11 mouse cellular contexts compared by ENCODE assay signal in the genomic region with DNA sequence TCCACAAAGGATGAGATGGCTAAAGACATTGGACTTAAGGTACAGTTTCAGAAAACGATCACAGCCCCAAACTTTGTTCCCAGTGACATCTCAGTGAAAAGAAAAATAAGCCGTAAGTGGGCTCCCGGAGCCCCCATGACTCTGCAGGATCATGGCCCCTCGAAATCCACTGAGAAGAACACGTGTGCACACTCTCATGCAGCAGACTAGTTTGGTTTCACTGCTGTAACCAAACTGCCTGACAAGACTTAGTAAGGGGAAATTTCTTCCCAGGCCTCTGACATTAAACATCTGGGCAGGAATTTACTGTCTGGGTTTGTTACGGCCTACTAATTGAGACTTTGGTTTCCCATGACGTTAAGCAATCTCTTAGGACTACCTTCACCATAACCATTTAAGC.
"Had no signal": no experiment of that assay in that cellular context is flagged by ENCODE, and none has a peak within 500 bp of the region (broad histone marks: within the 10 kb centered on the region; RNA-seq: fewer than 3 reads in every experiment).

No protein-coding gene starts in this region.

- H3K9ac ChIP-seq: liver, embryonic 14.5 days; midbrain, embryonic 13.5 days had no signal

- H3K9me3 ChIP-seq: midbrain, embryonic 13.5 days had no signal

- H3K4me2 ChIP-seq: midbrain, embryonic 13.5 days had no signal

- H3K27ac ChIP-seq: layer of hippocampus, adult 2 months; liver, embryonic 14.5 days; midbrain, embryonic 13.5 days had no signal

- ATAC-seq: inflammation-experienced regulatory T-cells, adult 6 months; midbrain, embryonic 13.5 days had no signal

- H3K27me3 ChIP-seq: midbrain, embryonic 13.5 days had no signal

- DNase-seq: kidney, adult 8-10 months; kidney, postnatal 36 days; left cerebral cortex, postnatal 4 days; lung, adult 18-20 months; lung, postnatal 36 days; right cerebral cortex, postnatal 25 days; thymus, postnatal 4 days had no signal

- H3K4me3 ChIP-seq: layer of hippocampus, adult 2 months; midbrain, embryonic 13.5 days had no signal
